Mouse (Mus musculus) kidney, adult 2 months (tissue): Measurements from ENCODE around the gene Ppfibp1. TPM values are rescaled to one million over a fixed set of nuclear protein-coding genes. Genes with fewer than 3 reads are reported as not detected.
A peak's percentile ranks its signal among the peaks of the same experiment; 100 is the strongest.

Experiments
- DNase-seq: peaks from one replicate; pipeline ENCODE4 v3.0.0; 2021
- H3K27ac ChIP-seq: fragments of 200-500 bp; 2 replicates; pipeline ENCODE4 v1.5.1; 2012; ENCODE audit warnings: low read depth, low read length, control low read depth, inconsistent platforms; ENCODE audit not compliant: insufficient read depth
- H3K27me3 ChIP-seq: fragments of 200-500 bp; replicated peaks from 2 replicates; pipeline ENCODE4 v1.6.1; 2012; ENCODE audit warnings: mild to moderate bottlenecking, moderate library complexity, low read length, inconsistent platforms; ENCODE audit not compliant: control insufficient read depth, insufficient read depth
- H3K36me3 ChIP-seq: fragments of 200-500 bp; 2 replicates; pipeline ENCODE4 v1.6.1; 2012; ENCODE audit warnings: mild to moderate bottlenecking, moderate library complexity, low read length, inconsistent platforms; ENCODE audit not compliant: control insufficient read depth, insufficient read depth
- H3K4me1 ChIP-seq: fragments of 200-500 bp; 2 replicates; pipeline ENCODE4 v1.6.1; 2011; ENCODE audit warnings: low read length; ENCODE audit not compliant: control insufficient read depth, insufficient read depth
- H3K4me3 ChIP-seq: fragments of 200-500 bp; 2 replicates; pipeline ENCODE4 v1.5.1; 2011; ENCODE audit warnings: mild to moderate bottlenecking, low read depth, low read length, control low read depth; ENCODE audit not compliant: insufficient read depth
- CTCF ChIP-seq: fragments of 200-500 bp; conservative IDR thresholded peaks from 2 replicates; pipeline ENCODE4 v1.5.1; 2011; ENCODE audit warnings: low read depth, mild to moderate bottlenecking, control low read depth, low read length, moderate library complexity, mixed read lengths; ENCODE audit not compliant: insufficient read depth, insufficient read length
- POLR2A ChIP-seq: fragments of 200-500 bp; IDR thresholded peaks from one replicate; pipeline ENCODE4 v1.6.1; 2011; ENCODE audit warnings: low read depth, low read length, control low read depth
- WGBS: fragments of 180-500 bp; shearing (Covaris S2); methylation state at CpG from one replicate; pipeline ENCODE4 v1.1.7; 2018; 5-methylcytosine and 5-hydroxymethylcytosine counted together
- polyA plus RNA-seq: library from polyadenylated mRNA; depleted of rRNA; stranded (reverse); fragments of >200 nt; gene quantifications from 2 replicates; pipeline ENCODE4 v1.2.3, GENCODE M21; 2012; rRNA removed

Gene Ppfibp1
- polyA plus RNA-seq: 20.6 and 23.4 TPM in 2 replicates

GRCm38 (mm10) chr6:146887958-146888659, at the start of gene Ppfibp1:
TSS of gene Ppfibp1 (plus strand) at chr6:146888487.
- no peak for TF ChIP-seq POLR2A
- no peak for TF ChIP-seq CTCF
- Histone ChIP-seq H3K36me3 (no peaks in the 10 kb centered on the region), H3K4me3 (peak within 1 kb of the TSS; percentile 76), H3K27me3 (no peaks in the 10 kb centered on the region), H3K27ac (peak within 1 kb of the TSS; percentile 91), H3K4me1 (peaks cover 16% of the 10 kb centered on the region)
- WGBS: under 1% methylated on average over 78 of the region's 80 CpGs
- peak; percentile 98 for DNase-seq

- DNase-seq: no peak
- TF ChIP-seq POLR2A: no peak
- no peak for TF ChIP-seq CTCF
- 93% methylated on average over 4 of the region's 4 CpGs for WGBS
Observed at GRCm38 (mm10) chr6:146838863-146839262, 49.4 kb upstream of the Ppfibp1 start.

GRCm38 (mm10) chr6:146844867-146845266, 43.4 kb upstream of the Ppfibp1 start:
- Histone ChIP-seq H3K36me3 (no peaks in the 10 kb centered on the region), H3K4me1 (no peaks in the 10 kb centered on the region), H3K27me3 (no peaks in the 10 kb centered on the region), H3K27ac (no peak overlapping the region), H3K4me3 (no peak overlapping the region)
- TF ChIP-seq POLR2A (no peak), CTCF (no peak)
- no peak for DNase-seq
- WGBS: 93% methylated on average over 6 of the region's 6 CpGs

More at GRCm38 (mm10) chr6:146838863-146839262, 49.4 kb upstream of the Ppfibp1 start:
- no peak overlapping the region for H3K27ac ChIP-seq
- H3K4me3 ChIP-seq: no peak overlapping the region
- no peaks in the 10 kb centered on the region for H3K4me1 ChIP-seq
- H3K36me3 ChIP-seq: no peaks in the 10 kb centered on the region
- H3K27me3 ChIP-seq: no peaks in the 10 kb centered on the region

- H3K36me3 ChIP-seq: no peaks in the 10 kb centered on the region
- H3K27me3 ChIP-seq: no peaks in the 10 kb centered on the region
- no peak for DNase-seq
- TF ChIP-seq POLR2A: no peak
- no peak for TF ChIP-seq CTCF
- no peak overlapping the region for H3K27ac ChIP-seq
- no peak overlapping the region for H3K4me3 ChIP-seq
- 94% methylated on average over 5 of the region's 5 CpGs for WGBS
- no peaks in the 10 kb centered on the region for H3K4me1 ChIP-seq
Observed at GRCm38 (mm10) chr6:146845347-146845746, 42.9 kb upstream of the Ppfibp1 start.

- no peak for DNase-seq
- TF ChIP-seq POLR2A (no peak), CTCF (no peak)
- Histone ChIP-seq H3K27ac (no peak overlapping the region), H3K4me3 (no peak overlapping the region), H3K4me1 (no peaks in the 10 kb centered on the region), H3K27me3 (no peaks in the 10 kb centered on the region), H3K36me3 (no peaks in the 10 kb centered on the region)
- 72% methylated on average over 15 of the region's 15 CpGs for WGBS
Observed at GRCm38 (mm10) chr6:146845961-146846750, 42.1 kb upstream of the Ppfibp1 start.

- no peak for TF ChIP-seq POLR2A
- TF ChIP-seq CTCF: no peak
- WGBS: 93% methylated on average over 3 of the region's 3 CpGs
Observed at GRCm38 (mm10) chr6:146847402-146847801, 40.9 kb upstream of the Ppfibp1 start.

GRCm38 (mm10) chr6:146848281-146848680, 40.0 kb upstream of the Ppfibp1 start:
- Histone ChIP-seq H3K36me3 (no peaks in the 10 kb centered on the region), H3K27ac (no peak overlapping the region), H3K27me3 (no peaks in the 10 kb centered on the region), H3K4me1 (no peaks in the 10 kb centered on the region), H3K4me3 (no peak overlapping the region)
- WGBS: 91% methylated on average over 3 of the region's 3 CpGs
- no peak for TF ChIP-seq POLR2A
- DNase-seq: no peak

More at GRCm38 (mm10) chr6:146847402-146847801, 40.9 kb upstream of the Ppfibp1 start:
- H3K36me3 ChIP-seq: no peaks in the 10 kb centered on the region
- no peak overlapping the region for H3K4me3 ChIP-seq
- DNase-seq: no peak
- no peaks in the 10 kb centered on the region for H3K27me3 ChIP-seq
- H3K27ac ChIP-seq: no peak overlapping the region
- H3K4me1 ChIP-seq: no peaks in the 10 kb centered on the region
